Mouse (Mus musculus): ENCODE results near the gene Ldlrad3. TPM values are rescaled to one million over a fixed set of nuclear protein-coding genes. Genes with fewer than 3 reads are reported as not detected.

Ldlrad3 gene
- polyA plus RNA-seq, 1 experiment from 2014 or later, result 20.2 TPM

DNA sequence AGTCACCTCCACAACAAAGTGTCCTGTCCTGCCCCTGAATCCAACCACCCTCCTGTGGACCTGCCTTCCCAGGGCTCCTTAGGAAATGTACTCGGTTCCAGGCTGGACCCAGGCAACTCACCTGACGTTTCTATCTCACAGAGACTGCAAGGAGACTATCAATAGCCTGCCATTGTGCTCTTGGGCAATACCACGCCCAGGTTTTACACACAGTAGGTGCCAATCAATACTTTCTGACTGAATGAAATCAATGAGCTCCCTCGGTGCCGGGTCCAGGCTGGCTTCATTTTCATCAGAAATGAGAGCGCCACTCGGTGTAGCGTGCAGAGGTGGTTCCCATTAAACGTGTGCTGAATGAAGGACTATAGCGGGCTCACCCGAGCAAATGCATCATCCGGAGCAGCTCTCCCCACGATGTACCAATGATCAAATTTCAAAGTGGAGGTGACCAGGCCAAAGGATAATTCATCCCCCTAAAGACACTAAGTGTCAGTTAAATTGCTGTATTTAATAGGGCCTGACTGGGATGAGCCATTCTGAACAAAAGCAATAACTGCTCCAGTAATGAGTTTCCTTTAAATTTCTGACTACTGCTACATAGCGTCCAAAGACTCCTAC is 43.4 kb downstream of the Ldlrad3 start:
- H3K4me3 ChIP-seq, result no peak overlapping the region
- H3K27ac ChIP-seq (ENCODE audit: poor library complexity, severe bottlenecking), result no peak overlapping the region
- H3K9ac ChIP-seq, result no peak overlapping the region
- 81% methylated on average over 14 of the region's 14 CpGs for WGBS
- H3K9me3 ChIP-seq (replicated peaks), result no peaks in the 10 kb centered on the region
- no peaks in the 10 kb centered on the region for H3K36me3 ChIP-seq
- H3K27me3 ChIP-seq (replicated peaks), result no peaks in the 10 kb centered on the region
- H3K4me2 ChIP-seq, result no peak overlapping the region
- ATAC-seq (ENCODE audit: insufficient number of reproducible peaks, low FRiP score), result no peak
- H3K4me1 ChIP-seq (replicated peaks), result no peaks in the 10 kb centered on the region

DNA sequence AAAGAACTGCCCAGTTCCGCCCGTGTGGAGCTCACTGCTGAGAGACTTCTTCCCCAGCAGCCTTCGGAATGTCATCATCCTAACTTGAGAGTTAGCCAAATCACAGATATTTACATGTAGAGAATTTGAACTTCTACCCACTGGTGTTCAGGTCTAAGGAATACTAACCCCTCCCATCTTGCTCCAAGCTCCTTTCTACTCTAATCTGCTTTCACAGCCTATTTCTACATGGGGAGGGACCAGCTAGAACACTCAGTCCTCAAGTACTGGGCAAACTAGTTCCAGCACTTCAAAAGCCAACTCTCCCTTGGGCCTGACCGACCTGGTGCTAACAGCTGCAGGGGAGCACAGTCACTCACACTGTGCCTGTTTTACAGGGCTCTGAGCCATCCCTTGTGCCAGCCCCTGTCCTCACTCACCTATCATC is 44.0 kb downstream of the Ldlrad3 start:
- H3K27me3 ChIP-seq (replicated peaks), result no peaks in the 10 kb centered on the region
- no peak for ATAC-seq (ENCODE audit: insufficient number of reproducible peaks, low FRiP score)
- WGBS, result 64% methylated on average over 4 of the region's 4 CpGs
- no peak overlapping the region for H3K4me3 ChIP-seq
- no peaks in the 10 kb centered on the region for H3K4me1 ChIP-seq (replicated peaks)
- no peak overlapping the region for H3K4me2 ChIP-seq
- no peak overlapping the region for H3K27ac ChIP-seq (ENCODE audit: poor library complexity, severe bottlenecking)
- H3K36me3 ChIP-seq, result no peaks in the 10 kb centered on the region
- no peak overlapping the region for H3K9ac ChIP-seq
- no peaks in the 10 kb centered on the region for H3K9me3 ChIP-seq (replicated peaks)

GRCm38 (mm10) chr2:102141199-102141598 is 45.0 kb downstream of the Ldlrad3 start:
- H3K9me3 ChIP-seq (replicated peaks), result no peaks in the 10 kb centered on the region
- no peak overlapping the region for H3K4me2 ChIP-seq
- no peaks in the 10 kb centered on the region for H3K4me1 ChIP-seq (replicated peaks)
- H3K27ac ChIP-seq (ENCODE audit: poor library complexity, severe bottlenecking), result no peak overlapping the region
- H3K9ac ChIP-seq, result no peak overlapping the region
- no peak overlapping the region for H3K4me3 ChIP-seq
- no peaks in the 10 kb centered on the region for H3K27me3 ChIP-seq (replicated peaks)
- ATAC-seq (ENCODE audit: insufficient number of reproducible peaks, low FRiP score), result no peak
- no peaks in the 10 kb centered on the region for H3K36me3 ChIP-seq
- WGBS, result 91% methylated on average over 2 of the region's 2 CpGs

DNA sequence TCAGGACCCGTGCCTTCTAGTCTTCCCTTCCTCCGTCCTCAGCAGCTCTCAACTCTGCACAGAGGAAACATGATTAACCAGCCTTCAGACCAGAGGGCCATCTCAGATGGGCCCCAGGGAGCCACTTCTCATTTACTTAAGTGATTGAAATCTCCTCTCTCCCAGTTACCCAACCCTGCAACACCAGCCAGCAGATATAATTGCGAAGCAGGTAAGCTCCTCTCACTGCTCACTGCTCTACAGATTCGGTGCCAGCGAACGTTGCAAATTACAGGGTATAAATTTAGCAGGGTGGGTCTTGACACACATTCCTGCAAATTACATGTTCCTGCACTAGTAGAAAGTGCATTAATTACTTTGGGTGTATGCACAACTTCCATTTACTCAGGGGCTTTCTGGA is 48.3 kb downstream of the Ldlrad3 start:
- H3K4me2 ChIP-seq, result no peak overlapping the region
- no peak overlapping the region for H3K4me3 ChIP-seq
- no peak overlapping the region for H3K9ac ChIP-seq
- WGBS, result 49% methylated on average over 6 of the region's 6 CpGs
- no peaks in the 10 kb centered on the region for H3K36me3 ChIP-seq
- peaks cover 4% of the 10 kb centered on the region for H3K4me1 ChIP-seq (replicated peaks)
- no peak for ATAC-seq (ENCODE audit: insufficient number of reproducible peaks, low FRiP score)
- H3K27ac ChIP-seq (ENCODE audit: poor library complexity, severe bottlenecking), result no peak overlapping the region
- no peaks in the 10 kb centered on the region for H3K9me3 ChIP-seq (replicated peaks)
- H3K27me3 ChIP-seq (replicated peaks), result no peaks in the 10 kb centered on the region

DNA sequence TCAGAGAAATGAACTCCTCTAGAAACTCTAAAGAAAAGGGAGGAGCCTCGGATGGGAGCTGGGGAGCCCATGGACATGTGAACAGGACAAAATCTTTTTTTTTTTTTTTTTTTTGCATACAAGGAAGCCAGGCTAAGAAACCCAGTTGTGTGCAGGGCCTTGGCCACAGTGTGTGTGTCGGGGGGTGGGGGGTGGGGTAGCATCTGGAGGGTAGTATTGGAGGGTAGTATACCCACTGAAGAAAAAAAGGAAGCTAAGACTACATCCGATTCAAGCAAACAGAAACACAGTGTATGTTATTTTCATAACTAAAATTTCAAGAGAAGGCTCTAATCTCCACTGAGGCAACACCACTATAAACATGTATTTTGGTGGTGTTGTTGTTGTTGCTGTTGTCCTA is 50.0 kb downstream of the Ldlrad3 start:
- no peak overlapping the region for H3K4me2 ChIP-seq
- H3K9me3 ChIP-seq (replicated peaks), result no peaks in the 10 kb centered on the region
- no peak overlapping the region for H3K27ac ChIP-seq (ENCODE audit: poor library complexity, severe bottlenecking)
- 72% methylated on average over 3 of the region's 3 CpGs for WGBS
- H3K4me3 ChIP-seq, result no peak overlapping the region
- ATAC-seq (ENCODE audit: insufficient number of reproducible peaks, low FRiP score), result no peak
- H3K36me3 ChIP-seq, result no peaks in the 10 kb centered on the region
- H3K4me1 ChIP-seq (replicated peaks), result peaks cover 8% of the 10 kb centered on the region
- H3K27me3 ChIP-seq (replicated peaks), result no peaks in the 10 kb centered on the region
- H3K9ac ChIP-seq, result no peak overlapping the region

GRCm38 (mm10) chr2:102134510-102135262 is 51.5 kb downstream of the Ldlrad3 start:
- no peak overlapping the region for H3K9ac ChIP-seq
- H3K27me3 ChIP-seq (replicated peaks), result no peaks in the 10 kb centered on the region
- 81% methylated on average over 9 of the region's 9 CpGs for WGBS
- H3K4me1 ChIP-seq (replicated peaks), result peaks cover 8% of the 10 kb centered on the region
- H3K9me3 ChIP-seq (replicated peaks), result no peaks in the 10 kb centered on the region
- H3K36me3 ChIP-seq, result no peaks in the 10 kb centered on the region
- no peak overlapping the region for H3K4me3 ChIP-seq
- H3K4me2 ChIP-seq, result no peak overlapping the region
- ATAC-seq (ENCODE audit: insufficient number of reproducible peaks, low FRiP score), result no peak
- H3K27ac ChIP-seq (ENCODE audit: poor library complexity, severe bottlenecking), result no peak overlapping the region

- WGBS, result 43% methylated on average over 10 of the region's 10 CpGs
- ATAC-seq (ENCODE audit: insufficient number of reproducible peaks, low FRiP score), result no peak
- no peak overlapping the region for H3K4me2 ChIP-seq
- no peaks in the 10 kb centered on the region for H3K27me3 ChIP-seq (replicated peaks)
- H3K4me1 ChIP-seq (replicated peaks), result peaks cover 13% of the 10 kb centered on the region
- H3K27ac ChIP-seq (ENCODE audit: poor library complexity, severe bottlenecking), result no peak overlapping the region
- no peak overlapping the region for H3K9ac ChIP-seq
- no peaks in the 10 kb centered on the region for H3K36me3 ChIP-seq
- no peak overlapping the region for H3K4me3 ChIP-seq
- H3K9me3 ChIP-seq (replicated peaks), result no peaks in the 10 kb centered on the region
Measured at GRCm38 (mm10) chr2:102132945-102133558, 53.1 kb downstream of the Ldlrad3 start.

- Histone ChIP-seq H3K4me2 (no peak overlapping the region), H3K9ac (no peak overlapping the region), H3K4me3 (no peak overlapping the region), H3K27ac (ENCODE audit: poor library complexity, severe bottlenecking) (no peak overlapping the region), H3K4me1 (replicated peaks) (peaks cover 25% of the 10 kb centered on the region), H3K27me3 (replicated peaks) (no peaks in the 10 kb centered on the region), H3K36me3 (no peaks in the 10 kb centered on the region), H3K9me3 (replicated peaks) (no peaks in the 10 kb centered on the region)
- 86% methylated on average over 8 of the region's 8 CpGs for WGBS
- no peak for ATAC-seq (ENCODE audit: insufficient number of reproducible peaks, low FRiP score)
Measured at GRCm38 (mm10) chr2:102130198-102130845, 55.9 kb downstream of the Ldlrad3 start.

DNA sequence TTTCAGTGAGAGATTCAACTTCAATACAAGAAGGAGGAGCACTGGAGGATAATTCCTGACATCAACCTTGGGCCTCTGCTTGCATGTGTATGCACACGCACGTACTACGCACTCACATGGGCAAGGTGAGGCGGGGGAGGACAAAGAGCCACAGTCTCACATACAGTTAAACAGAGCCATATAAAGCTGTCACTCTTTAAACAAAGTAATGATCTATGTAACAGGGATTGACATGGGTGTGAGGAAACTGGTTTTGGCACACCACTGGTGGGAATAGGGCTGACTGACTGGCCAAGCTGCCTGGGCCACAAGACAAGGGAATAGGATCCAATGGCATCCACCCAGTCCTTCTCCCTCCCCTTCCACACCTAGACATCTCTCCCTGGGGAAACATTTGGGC is 57.0 kb downstream of the Ldlrad3 start:
- Histone ChIP-seq H3K9me3 (replicated peaks) (no peaks in the 10 kb centered on the region), H3K4me3 (no peak overlapping the region), H3K4me1 (replicated peaks) (peaks cover 32% of the 10 kb centered on the region), H3K4me2 (no peak overlapping the region), H3K27ac (ENCODE audit: poor library complexity, severe bottlenecking) (no peak overlapping the region), H3K36me3 (no peaks in the 10 kb centered on the region), H3K9ac (no peak overlapping the region), H3K27me3 (replicated peaks) (no peaks in the 10 kb centered on the region)
- no peak for ATAC-seq (ENCODE audit: insufficient number of reproducible peaks, low FRiP score)
- 90% methylated on average over 4 of the region's 4 CpGs for WGBS

DNA sequence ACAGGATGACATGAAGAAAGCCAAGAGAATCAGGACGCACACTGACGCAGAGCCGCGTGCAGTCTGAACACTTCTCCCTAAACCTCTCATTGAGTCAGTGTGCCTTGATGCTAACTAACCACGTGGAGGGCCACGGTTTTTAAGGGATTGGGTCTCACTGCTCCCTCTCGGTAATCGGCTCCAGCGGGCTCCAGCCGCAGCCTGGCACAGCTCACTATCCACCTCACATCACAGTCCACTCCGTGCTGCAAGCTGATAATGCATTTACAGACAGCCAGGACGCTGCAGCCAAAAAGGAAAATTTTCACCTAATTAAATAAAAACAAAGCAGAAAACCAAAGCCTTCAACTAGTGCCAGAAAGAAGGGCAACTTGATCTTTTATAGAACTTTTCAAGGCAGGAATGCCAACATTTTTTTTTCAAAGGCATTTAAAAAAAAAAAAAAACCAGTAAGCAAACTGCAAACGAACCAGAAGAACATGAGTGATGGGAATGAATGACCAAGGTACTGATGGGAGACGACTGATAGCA is 57.6 kb downstream of the Ldlrad3 start:
- Histone ChIP-seq H3K27ac (ENCODE audit: poor library complexity, severe bottlenecking) (0 out of 2 replicates have a peak overlapping the region, but pooled peaks have one; percentile 31), H3K4me1 (replicated peaks) (peaks cover 38% of the 10 kb centered on the region), H3K9me3 (replicated peaks) (no peaks in the 10 kb centered on the region), H3K27me3 (replicated peaks) (no peaks in the 10 kb centered on the region), H3K36me3 (no peaks in the 10 kb centered on the region), H3K4me3 (no peak overlapping the region), H3K4me2 (no peak overlapping the region), H3K9ac (no peak overlapping the region)
- ATAC-seq (ENCODE audit: insufficient number of reproducible peaks, low FRiP score), result no peak
- 63% methylated on average over 14 of the region's 14 CpGs for WGBS
